Mouse (Mus musculus) forebrain, embryonic 12.5 days (tissue): ENCODE measurements around the gene Zfr. TPM values are rescaled to one million over a fixed set of nuclear protein-coding genes. Genes with fewer than 3 reads are reported as not detected.
"Not testable (repeated sequence)": the region's sequence is repeated elsewhere in the genome, so short reads cannot be mapped to it uniquely, and the experiment has no call there.

Experiments used
- ATAC-seq: fragments of 200-750 bp; cut with Nextera tagmentation; 2 replicates; pipeline ENCODE4 v1.8.0; 2017; ENCODE audit warnings: moderate TSS enrichment; ENCODE audit not compliant: low FRiP score
- H3K27ac ChIP-seq: fragments of 300-500 bp; sonication (generic); 2 replicates; pipeline ENCODE4 v1.5.1; 2016; ENCODE audit warnings: mild to moderate bottlenecking
- H3K27me3 ChIP-seq: fragments of 300-500 bp; sonication (generic); 2 replicates; pipeline ENCODE4 v1.6.1; 2016; ENCODE audit warnings: mild to moderate bottlenecking
- H3K36me3 ChIP-seq: fragments of 300-500 bp; sonication (generic); replicated peaks from 2 replicates; pipeline ENCODE4 v1.6.1; 2016; ENCODE audit warnings: mild to moderate bottlenecking
- H3K4me1 ChIP-seq: fragments of 300-500 bp; sonication (generic); 2 replicates; pipeline ENCODE4 v1.6.1; 2016
- H3K4me2 ChIP-seq: fragments of 300-500 bp; sonication (generic); 2 replicates; pipeline ENCODE4 v1.6.1; 2016; ENCODE audit warnings: mild to moderate bottlenecking, moderate library complexity
- H3K4me3 ChIP-seq: fragments of 300-500 bp; sonication (generic); replicated peaks from 2 replicates; pipeline ENCODE4 v1.5.1; 2016; ENCODE audit warnings: mild to moderate bottlenecking
- H3K9ac ChIP-seq: fragments of 300-500 bp; sonication (generic); 2 replicates; pipeline ENCODE4 v1.6.1; 2016; ENCODE audit warnings: mild to moderate bottlenecking
- H3K9me3 ChIP-seq: fragments of 300-500 bp; sonication (generic); 2 replicates; pipeline ENCODE4 v1.6.1; 2016
- WGBS: fragments of 180-500 bp; shearing (Covaris S2); methylation state at CpG from one replicate; pipeline ENCODE4 v1.1.7; 2016; 5-methylcytosine and 5-hydroxymethylcytosine counted together
- polyA plus RNA-seq: library from polyadenylated mRNA; unstranded; fragments of >200 nt; fragmentation: Nextera tagmentation; extraction: Ambion mirVana; gene quantifications from 2 replicates; pipeline ENCODE4 v1.2.1, GENCODE M21; 2016

Zfr gene
- polyA plus RNA-seq, 1 experiment from 2014 or later, result 117 TPM

GRCm38 (mm10) chr15:12214531-12215414 lies 97.1 kb downstream of the Zfr start:
- no peak for ATAC-seq
- no peak overlapping the region for H3K4me2 ChIP-seq
- H3K9ac ChIP-seq, result no peak overlapping the region
- WGBS, result 88% methylated on average over 14 of the region's 14 CpGs
- H3K9me3 ChIP-seq, result no peaks in the 10 kb centered on the region
- no peaks in the 10 kb centered on the region for H3K27me3 ChIP-seq
- no peaks in the 10 kb centered on the region for H3K36me3 ChIP-seq
- H3K4me3 ChIP-seq, result no peak overlapping the region
- no peak overlapping the region; the same call in 1 of the 2 replicates for H3K27ac ChIP-seq
- H3K4me1 ChIP-seq, result peaks cover 17% of the 10 kb centered on the region

- 90% methylated on average over 5 of the region's 5 CpGs for WGBS
- ATAC-seq, result no peak
- H3K36me3 ChIP-seq, result no peaks in the 10 kb centered on the region
Observed at GRCm38 (mm10) chr15:12215415-12215718, 97.7 kb downstream of the Zfr start.

GRCm38 (mm10) chr15:12216119-12216518 lies 98.5 kb downstream of the Zfr start:
- no peaks in the 10 kb centered on the region for H3K36me3 ChIP-seq
- no peaks in the 10 kb centered on the region for H3K9me3 ChIP-seq
- H3K9ac ChIP-seq, result no peak overlapping the region
- no peak overlapping the region for H3K4me2 ChIP-seq
- peaks cover 20% of the 10 kb centered on the region for H3K4me1 ChIP-seq
- H3K27me3 ChIP-seq, result no peaks in the 10 kb centered on the region
- 95% methylated on average over 8 of the region's 8 CpGs for WGBS
- no peak overlapping the region for H3K27ac ChIP-seq
- no peak for ATAC-seq
- no peak overlapping the region for H3K4me3 ChIP-seq

More at GRCm38 (mm10) chr15:12215415-12215718, 97.7 kb downstream of the Zfr start:
- Histone ChIP-seq H3K4me2 (no peak overlapping the region), H3K27me3 (no peaks in the 10 kb centered on the region), H3K4me1 (peaks cover 17% of the 10 kb centered on the region), H3K27ac (no peak overlapping the region; the same call in 1 of the 2 replicates), H3K9ac (no peak overlapping the region), H3K9me3 (no peaks in the 10 kb centered on the region), H3K4me3 (no peak overlapping the region)

- H3K4me3 ChIP-seq, result no peak overlapping the region
- H3K9ac ChIP-seq, result no peak overlapping the region
- peaks cover 25% of the 10 kb centered on the region for H3K4me1 ChIP-seq
- no peaks in the 10 kb centered on the region for H3K27me3 ChIP-seq
- no peak for ATAC-seq
- H3K9me3 ChIP-seq, result no peaks in the 10 kb centered on the region
- H3K27ac ChIP-seq, result no peak overlapping the region
- H3K36me3 ChIP-seq, result no peaks in the 10 kb centered on the region
- no peak overlapping the region for H3K4me2 ChIP-seq
- WGBS, result 84% methylated on average over 13 of the region's 13 CpGs
Observed at GRCm38 (mm10) chr15:12216798-12217197, 99.2 kb downstream of the Zfr start.

GRCm38 (mm10) chr15:12217332-12217731 lies 99.7 kb downstream of the Zfr start:
- WGBS, result 96% methylated on average over 3 of the region's 3 CpGs
- not testable (repeated sequence) for H3K9ac ChIP-seq, H3K9me3 ChIP-seq, H3K36me3 ChIP-seq, H3K4me2 ChIP-seq, H3K27me3 ChIP-seq, H3K27ac ChIP-seq, ATAC-seq, H3K4me3 ChIP-seq
- peaks cover 30% of the 10 kb centered on the region for H3K4me1 ChIP-seq

- Histone ChIP-seq H3K4me1 (peaks cover 35% of the 10 kb centered on the region), H3K9me3 (no peaks in the 10 kb centered on the region), H3K4me2 (no peak overlapping the region), H3K36me3 (no peaks in the 10 kb centered on the region), H3K4me3 (no peak overlapping the region), H3K27ac (no peak overlapping the region), H3K9ac (no peak overlapping the region), H3K27me3 (no peaks in the 10 kb centered on the region)
- 37% methylated on average over 5 of the region's 5 CpGs for WGBS
- no peak for ATAC-seq
Observed at GRCm38 (mm10) chr15:12217849-12218248, 100.2 kb downstream of the Zfr start.

- H3K27me3 ChIP-seq, result no peaks in the 10 kb centered on the region
- H3K4me1 ChIP-seq, result peaks cover 40% of the 10 kb centered on the region
- H3K9me3 ChIP-seq, result no peaks in the 10 kb centered on the region
- no peak for ATAC-seq
- WGBS, result 94% methylated on average over 11 of the region's 11 CpGs
- no peak overlapping the region for H3K27ac ChIP-seq
- H3K36me3 ChIP-seq, result no peaks in the 10 kb centered on the region
- H3K4me3 ChIP-seq, result no peak overlapping the region
- no peak overlapping the region for H3K9ac ChIP-seq
- no peak overlapping the region for H3K4me2 ChIP-seq
Observed at GRCm38 (mm10) chr15:12218583-12219382, 101.2 kb downstream of the Zfr start.

- Histone ChIP-seq H3K4me1 (peaks cover 38% of the 10 kb centered on the region), H3K4me3 (no peak overlapping the region), H3K9me3 (no peaks in the 10 kb centered on the region), H3K27me3 (no peaks in the 10 kb centered on the region), H3K27ac (no peak overlapping the region), H3K9ac (no peak overlapping the region), H3K36me3 (no peaks in the 10 kb centered on the region), H3K4me2 (no peak overlapping the region)
- no peak for ATAC-seq
- WGBS, result 90% methylated on average over 13 of the region's 13 CpGs
Observed at GRCm38 (mm10) chr15:12221131-12221530, 103.5 kb downstream of the Zfr start.

- no peaks in the 10 kb centered on the region for H3K9me3 ChIP-seq
- no peaks in the 10 kb centered on the region for H3K36me3 ChIP-seq
- ATAC-seq, result no peak
- peaks cover 33% of the 10 kb centered on the region for H3K4me1 ChIP-seq
- no peak overlapping the region for H3K27ac ChIP-seq
- WGBS, result 15% methylated on average over 8 of the region's 8 CpGs
- H3K4me2 ChIP-seq, result no peak overlapping the region
- H3K27me3 ChIP-seq, result no peaks in the 10 kb centered on the region
- no peak overlapping the region for H3K4me3 ChIP-seq
- H3K9ac ChIP-seq, result no peak overlapping the region
Observed at GRCm38 (mm10) chr15:12222564-12223302, 105.1 kb downstream of the Zfr start.

GRCm38 (mm10) chr15:12223393-12223792 lies 105.8 kb downstream of the Zfr start:
- Histone ChIP-seq H3K9me3 (no peaks in the 10 kb centered on the region), H3K36me3 (no peaks in the 10 kb centered on the region), H3K27ac (no peak overlapping the region), H3K4me2 (no peak overlapping the region), H3K27me3 (no peaks in the 10 kb centered on the region), H3K4me1 (peaks cover 35% of the 10 kb centered on the region), H3K4me3 (no peak overlapping the region), H3K9ac (no peak overlapping the region)
- ATAC-seq, result no peak
- WGBS, result 64% methylated on average over 6 of the region's 6 CpGs

- no peak overlapping the region for H3K4me3 ChIP-seq
- no peak overlapping the region for H3K27ac ChIP-seq
- ATAC-seq, result no peak
- no peak overlapping the region for H3K9ac ChIP-seq
- H3K9me3 ChIP-seq, result no peaks in the 10 kb centered on the region
- H3K4me1 ChIP-seq, result peaks cover 35% of the 10 kb centered on the region
- H3K36me3 ChIP-seq, result no peaks in the 10 kb centered on the region
- no peaks in the 10 kb centered on the region for H3K27me3 ChIP-seq
- no peak overlapping the region for H3K4me2 ChIP-seq
- WGBS, result 95% methylated on average over 2 of the region's 2 CpGs
Observed at GRCm38 (mm10) chr15:12224239-12224638, 106.6 kb downstream of the Zfr start.

- H3K4me2 ChIP-seq, result no peak overlapping the region
- no peak overlapping the region for H3K9ac ChIP-seq
- no peak for ATAC-seq
- H3K36me3 ChIP-seq, result no peaks in the 10 kb centered on the region
- no peak overlapping the region for H3K27ac ChIP-seq
- H3K27me3 ChIP-seq, result no peaks in the 10 kb centered on the region
- WGBS, result 84% methylated on average over 4 of the region's 4 CpGs
- H3K4me1 ChIP-seq, result peaks cover 40% of the 10 kb centered on the region
- no peak overlapping the region for H3K4me3 ChIP-seq
- H3K9me3 ChIP-seq, result no peaks in the 10 kb centered on the region
Observed at GRCm38 (mm10) chr15:12225062-12225461, 107.4 kb downstream of the Zfr start.
